Mouse (Mus musculus) heart, embryonic 10.5 days (tissue): Measurements from ENCODE around the gene Sugp2. TPM values are rescaled to one million over a fixed set of nuclear protein-coding genes. Genes with fewer than 3 reads are reported as not detected.

Experiments
- DNase-seq: peaks from one replicate; pipeline ENCODE4 v3.0.0-alpha.2; 2017; ENCODE audit warnings: low spot score
- H3K27ac ChIP-seq: fragments of 300-500 bp; sonication (generic); 2 replicates; pipeline ENCODE4 v1.5.1; 2016; ENCODE audit warnings: mild to moderate bottlenecking
- H3K27me3 ChIP-seq: fragments of 300-500 bp; sonication (generic); 2 replicates; pipeline ENCODE4 v1.6.1; 2016; ENCODE audit warnings: mild to moderate bottlenecking; ENCODE audit not compliant: poor library complexity, insufficient read depth, severe bottlenecking
- H3K36me3 ChIP-seq: fragments of 300-500 bp; sonication (generic); 2 replicates; pipeline ENCODE4 v1.6.1; 2016; ENCODE audit warnings: mild to moderate bottlenecking, moderate library complexity
- H3K4me1 ChIP-seq: fragments of 300-500 bp; sonication (generic); 2 replicates; pipeline ENCODE4 v1.6.1; 2016; ENCODE audit warnings: mild to moderate bottlenecking
- H3K4me3 ChIP-seq: fragments of 300-500 bp; sonication (generic); 2 replicates; pipeline ENCODE4 v1.5.1; 2016; ENCODE audit warnings: mild to moderate bottlenecking, moderate library complexity
- H3K9me3 ChIP-seq: fragments of 300-500 bp; sonication (generic); 2 replicates; pipeline ENCODE4 v1.6.1; 2016; ENCODE audit warnings: mild to moderate bottlenecking, moderate library complexity
- WGBS: fragments of 180-500 bp; shearing (Covaris S2); methylation state at CpG from one replicate; pipeline ENCODE4 v1.1.7; 2016; 5-methylcytosine and 5-hydroxymethylcytosine counted together
- polyA plus RNA-seq: library from polyadenylated mRNA; unstranded; fragments of >200 nt; fragmentation: Nextera tagmentation; extraction: Ambion mirVana; gene quantifications from 2 replicates; pipeline ENCODE4 v1.2.1, GENCODE M21; 2016

The Sugp2 gene
- 34.7 and 34.8 TPM in 2 replicates for polyA plus RNA-seq

- WGBS: under 1% methylated on average over 67 of the region's 67 CpGs
- no peaks in the 10 kb centered on the region for H3K27me3 ChIP-seq
- peaks cover 49% of the 10 kb centered on the region for H3K36me3 ChIP-seq
- DNase-seq: peak; percentile 98
- no peaks in the 10 kb centered on the region for H3K9me3 ChIP-seq
- H3K4me1 ChIP-seq: peaks cover 20% of the 10 kb centered on the region
- H3K27ac ChIP-seq: peak within 1 kb of the TSS; percentile 91
- peak within 1 kb of the TSS; percentile 81 for H3K4me3 ChIP-seq
These were observed at the start of gene Sugp2, which contains the start of gene Armc6 for GRCm38 (mm10) chr8:70234080-70234780. Gene Sugp2, plus strand, starts transcription at chr8:70234226. Gene Armc6, minus strand, starts transcription at chr8:70234466.

- H3K27ac ChIP-seq: no peak overlapping the region
- no peak for DNase-seq
- WGBS: 63% methylated on average over 7 of the region's 7 CpGs
- no peaks in the 10 kb centered on the region for H3K9me3 ChIP-seq
- peaks cover 13% of the 10 kb centered on the region for H3K27me3 ChIP-seq
- H3K36me3 ChIP-seq: peaks cover 22% of the 10 kb centered on the region; the same call in 1 of the 2 replicates
- H3K4me3 ChIP-seq: no peak overlapping the region
- H3K4me1 ChIP-seq: peaks cover 16% of the 10 kb centered on the region
These were observed 45.3 kb upstream of the Sugp2 start for GRCm38 (mm10) chr8:70188707-70189106.

GRCm38 (mm10) chr8:70193238-70193637, 40.8 kb upstream of the Sugp2 start:
- 67% methylated on average over 5 of the region's 5 CpGs for WGBS
- H3K36me3 ChIP-seq: peaks cover 14% of the 10 kb centered on the region; the same call in 1 of the 2 replicates

GRCm38 (mm10) chr8:70194191-70194590, 39.8 kb upstream of the Sugp2 start:
- Histone ChIP-seq H3K4me1 (peaks cover 25% of the 10 kb centered on the region), H3K4me3 (no peak overlapping the region), H3K27ac (no peak overlapping the region), H3K36me3 (peaks cover 6% of the 10 kb centered on the region; the same call in 1 of the 2 replicates), H3K27me3 (peaks cover 9% of the 10 kb centered on the region; the same call in 1 of the 2 replicates), H3K9me3 (no peaks in the 10 kb centered on the region)
- no peak for DNase-seq
- 82% methylated on average over 3 of the region's 3 CpGs for WGBS

More at GRCm38 (mm10) chr8:70193238-70193637, 40.8 kb upstream of the Sugp2 start:
- Histone ChIP-seq H3K27ac (no peak overlapping the region), H3K27me3 (peaks cover 16% of the 10 kb centered on the region; the same call in 1 of the 2 replicates), H3K4me1 (peaks cover 25% of the 10 kb centered on the region), H3K9me3 (no peaks in the 10 kb centered on the region), H3K4me3 (no peak overlapping the region)
- DNase-seq: no peak

GRCm38 (mm10) chr8:70195762-70196161, 38.3 kb upstream of the Sugp2 start:
- Histone ChIP-seq H3K27ac (no peak overlapping the region), H3K4me3 (no peak overlapping the region), H3K36me3 (peaks cover 3% of the 10 kb centered on the region; the same call in 1 of the 2 replicates), H3K4me1 (peaks cover 31% of the 10 kb centered on the region), H3K9me3 (no peaks in the 10 kb centered on the region), H3K27me3 (peaks cover 8% of the 10 kb centered on the region; the same call in 1 of the 2 replicates)
- 76% methylated on average over 2 of the region's 2 CpGs for WGBS
- DNase-seq: no peak

- 57% methylated on average over 7 of the region's 7 CpGs for WGBS
These were observed 36.4 kb upstream of the Sugp2 start for GRCm38 (mm10) chr8:70197603-70198002.

GRCm38 (mm10) chr8:70200098-70200681, 33.8 kb upstream of the Sugp2 start:
- Histone ChIP-seq H3K4me3 (no peak overlapping the region), H3K9me3 (no peaks in the 10 kb centered on the region), H3K27ac (no peak overlapping the region), H3K36me3 (no peaks in the 10 kb centered on the region), H3K27me3 (peaks cover 8% of the 10 kb centered on the region; the same call in 1 of the 2 replicates), H3K4me1 (peaks cover 33% of the 10 kb centered on the region)
- 72% methylated on average over 5 of the region's 5 CpGs for WGBS
- no peak for DNase-seq

More at GRCm38 (mm10) chr8:70197603-70198002, 36.4 kb upstream of the Sugp2 start:
- no peaks in the 10 kb centered on the region for H3K9me3 ChIP-seq
- H3K4me3 ChIP-seq: no peak overlapping the region
- peaks cover 32% of the 10 kb centered on the region for H3K4me1 ChIP-seq
- H3K27me3 ChIP-seq: peaks cover 8% of the 10 kb centered on the region; the same call in 1 of the 2 replicates
- no peak overlapping the region for H3K27ac ChIP-seq
- DNase-seq: no peak
- H3K36me3 ChIP-seq: peaks cover 3% of the 10 kb centered on the region; the same call in 1 of the 2 replicates

- Histone ChIP-seq H3K9me3 (no peaks in the 10 kb centered on the region), H3K27ac (no peak overlapping the region), H3K4me3 (no peak overlapping the region), H3K36me3 (no peaks in the 10 kb centered on the region), H3K4me1 (peaks cover 32% of the 10 kb centered on the region), H3K27me3 (peaks cover 8% of the 10 kb centered on the region; the same call in 1 of the 2 replicates)
- no peak for DNase-seq
- WGBS: 53% methylated on average over 3 of the region's 3 CpGs
These were observed 32.6 kb upstream of the Sugp2 start for GRCm38 (mm10) chr8:70201417-70201816.

- 66% methylated on average over 4 of the region's 4 CpGs for WGBS
- peaks cover 25% of the 10 kb centered on the region for H3K4me1 ChIP-seq
- H3K36me3 ChIP-seq: no peaks in the 10 kb centered on the region
- H3K27ac ChIP-seq: peak overlapping the region; percentile 54; the same call in 1 of the 2 replicates
- DNase-seq: no peak
- H3K4me3 ChIP-seq: no peak overlapping the region
- peaks cover 5% of the 10 kb centered on the region; the same call in 1 of the 2 replicates for H3K27me3 ChIP-seq
- no peaks in the 10 kb centered on the region for H3K9me3 ChIP-seq
These were observed 31.0 kb upstream of the Sugp2 start for GRCm38 (mm10) chr8:70203072-70203471.

- 41% methylated on average over 1 of the region's 1 CpGs for WGBS
- Histone ChIP-seq H3K27me3 (no peaks in the 10 kb centered on the region), H3K4me3 (no peak overlapping the region), H3K4me1 (peaks cover 23% of the 10 kb centered on the region), H3K9me3 (no peaks in the 10 kb centered on the region), H3K36me3 (no peaks in the 10 kb centered on the region), H3K27ac (peak overlapping the region; percentile 54; the same call in 1 of the 2 replicates)
- DNase-seq: no peak
These were observed 29.3 kb upstream of the Sugp2 start for GRCm38 (mm10) chr8:70204757-70205156.

- Histone ChIP-seq H3K4me3 (no peak overlapping the region), H3K4me1 (peaks cover 27% of the 10 kb centered on the region), H3K27me3 (peaks cover 10% of the 10 kb centered on the region; the same call in 1 of the 2 replicates), H3K36me3 (no peaks in the 10 kb centered on the region), H3K27ac (0 out of 2 replicates have a peak overlapping the region, but pooled peaks have one; percentile 5), H3K9me3 (no peaks in the 10 kb centered on the region)
- DNase-seq: no peak
- WGBS: 38% methylated on average over 1 of the region's 1 CpGs
These were observed 25.9 kb upstream of the Sugp2 start for GRCm38 (mm10) chr8:70208130-70208529.

- no peaks in the 10 kb centered on the region for H3K36me3 ChIP-seq
- 28% methylated on average over 8 of the region's 8 CpGs for WGBS
- H3K9me3 ChIP-seq: no peaks in the 10 kb centered on the region
- peaks cover 17% of the 10 kb centered on the region for H3K4me1 ChIP-seq
- H3K27ac ChIP-seq: peak overlapping the region; percentile 30; the same call in 1 of the 2 replicates
- H3K4me3 ChIP-seq: no peak overlapping the region
- peaks cover 10% of the 10 kb centered on the region; the same call in 1 of the 2 replicates for H3K27me3 ChIP-seq
- no peak for DNase-seq
These were observed 23.5 kb upstream of the Sugp2 start for GRCm38 (mm10) chr8:70210538-70210937.

GRCm38 (mm10) chr8:70211275-70211674, 22.8 kb upstream of the Sugp2 start:
- H3K9me3 ChIP-seq: no peaks in the 10 kb centered on the region
- peak overlapping the region; percentile 78 for H3K4me3 ChIP-seq
- WGBS: 86% methylated on average over 1 of the region's 1 CpGs
- no peaks in the 10 kb centered on the region for H3K36me3 ChIP-seq
- peaks cover 10% of the 10 kb centered on the region; the same call in 1 of the 2 replicates for H3K27me3 ChIP-seq
- no peak for DNase-seq
- peak overlapping the region; percentile 83; the same call in 1 of the 2 replicates for H3K27ac ChIP-seq
- peaks cover 17% of the 10 kb centered on the region for H3K4me1 ChIP-seq
